24 mouse cellular contexts compared by ENCODE assay signal in genomic region chr17:47744086-47744485, GRCm38 (mm10). TPM values are rescaled to one million over a fixed set of nuclear protein-coding genes. Genes with fewer than 3 reads are reported as not detected.
"Had no signal": no experiment of that assay in that cellular context is flagged by ENCODE, and none has a peak within 500 bp of the region (broad histone marks: within the 10 kb centered on the region; RNA-seq: fewer than 3 reads in every experiment).

No protein-coding gene starts in this region.

- DNase-seq: kidney, adult 8-10 months; kidney, postnatal 10 days; kidney, postnatal 36 days; left cerebral cortex, postnatal 4 days; liver, postnatal 0 days; right cerebral cortex, postnatal 4 days; thymus, adult 2 months; thymus, postnatal 14 days had no signal

- H3K36me3 ChIP-seq: kidney, embryonic 15.5 days; limb, embryonic 12.5 days; limb, embryonic 15.5 days; midbrain, embryonic 13.5 days; stomach, embryonic 15.5 days had no signal

- H3K9me3 ChIP-seq: limb, embryonic 15.5 days; stomach, embryonic 15.5 days had no signal

- H3K4me3 ChIP-seq: kidney, embryonic 15.5 days; limb, embryonic 12.5 days; limb, embryonic 15.5 days; midbrain, embryonic 13.5 days; stomach, embryonic 15.5 days had no signal

- H3K27me3 ChIP-seq: limb, embryonic 15.5 days; stomach, embryonic 15.5 days had no signal

- H3K27ac ChIP-seq: kidney, embryonic 15.5 days; limb, embryonic 12.5 days; limb, embryonic 15.5 days; liver, embryonic 14.5 days; macrophage; midbrain, embryonic 13.5 days; stomach, embryonic 15.5 days had no signal

- H3K9ac ChIP-seq: kidney, embryonic 15.5 days; limb, embryonic 12.5 days; limb, embryonic 15.5 days; liver, embryonic 14.5 days; liver, postnatal 0 days; lung, embryonic 14.5 days; midbrain, embryonic 13.5 days; stomach, embryonic 15.5 days had no signal

RNA-seq across cellular contexts. Expression of gene Pgc, which starts 17.4 kb away (rescaled TPM):
- total RNA-seq: layer of hippocampus, adult 8-10 months; layer of hippocampus, postnatal 14 days; left cerebral cortex, adult 8-10 months; left cerebral cortex, postnatal 14 days; left cerebral cortex, postnatal 4 days; megakaryocyte, adult 5-6 weeks had no signal
- polyA plus RNA-seq: limb, embryonic 12.5 days; liver, embryonic 11.5 days; liver, embryonic 14.5 days; macrophage; midbrain, embryonic 13.5 days; neural tube, embryonic 11.5 days; neural tube, embryonic 14.5 days had no signal

RNA-seq across cellular contexts. Expression of gene Prickle4, which starts 49.5 kb away (rescaled TPM):
- total RNA-seq: megakaryocyte, adult 5-6 weeks had no signal
- polyA plus RNA-seq: limb, embryonic 12.5 days; lung, embryonic 14.5 days had no signal

RNA-seq across cellular contexts. Expression of gene Gm21981, which starts 49.8 kb away (rescaled TPM):
- total RNA-seq: megakaryocyte, adult 5-6 weeks had no signal
